Mouse (Mus musculus): ENCODE data around the gene Bmp6.

The Bmp6 gene

DNA sequence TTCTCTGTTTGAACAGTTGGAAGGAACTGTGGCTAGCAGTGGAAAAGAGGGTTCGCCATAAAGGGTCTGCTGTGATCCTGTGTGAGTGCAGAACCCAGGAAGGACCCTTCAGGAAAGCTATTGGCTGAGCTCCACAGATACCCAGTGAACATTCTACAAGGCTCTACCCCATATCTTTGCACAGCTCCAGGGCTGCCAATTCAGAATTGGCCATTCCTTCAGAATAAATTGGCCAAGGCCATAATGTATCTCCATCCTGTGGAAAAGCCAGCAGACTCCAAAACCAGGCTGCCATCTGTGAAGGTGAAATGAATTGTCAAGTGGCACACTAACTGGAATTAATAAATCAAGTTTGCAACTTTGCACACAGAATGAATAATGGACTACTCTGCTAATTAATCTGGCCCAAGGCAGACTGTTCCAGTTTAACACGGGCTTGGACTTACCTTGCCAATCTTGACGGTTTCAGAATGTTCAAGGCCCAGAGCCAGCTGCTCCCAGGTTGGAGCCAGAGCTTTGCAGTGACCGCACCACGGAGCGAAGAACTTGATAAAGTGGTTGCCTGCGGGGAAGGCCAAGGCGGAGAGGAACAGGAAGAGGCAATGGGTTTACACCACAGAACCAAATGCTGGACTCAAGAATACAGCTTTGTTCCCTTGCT is 164.9 kb downstream of the Bmp6 start:
- intact Hi-C loops (cut with DNase I), result no loop called here

DNA sequence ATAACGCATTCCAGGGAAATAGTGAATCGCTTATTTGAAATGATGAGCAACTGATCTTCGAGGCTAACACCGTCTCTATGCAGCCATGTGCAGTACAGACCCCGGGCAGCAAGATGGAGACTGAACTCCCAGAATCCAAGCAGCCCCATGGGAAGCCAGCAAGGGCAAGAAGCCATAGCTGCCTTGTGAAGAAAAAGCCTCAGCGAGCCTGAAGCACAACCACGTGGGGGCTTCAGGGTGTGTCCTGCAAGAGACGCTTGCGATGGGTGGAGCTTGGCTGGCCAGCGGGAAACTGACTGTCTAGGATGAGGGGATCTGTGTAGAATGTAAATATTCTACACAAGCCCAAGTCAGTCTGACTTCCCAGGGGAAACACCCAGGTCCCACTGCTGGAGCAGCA is 167.1 kb downstream of the Bmp6 start:
- intact Hi-C loops (cut with DNase I), result no loop called here

DNA sequence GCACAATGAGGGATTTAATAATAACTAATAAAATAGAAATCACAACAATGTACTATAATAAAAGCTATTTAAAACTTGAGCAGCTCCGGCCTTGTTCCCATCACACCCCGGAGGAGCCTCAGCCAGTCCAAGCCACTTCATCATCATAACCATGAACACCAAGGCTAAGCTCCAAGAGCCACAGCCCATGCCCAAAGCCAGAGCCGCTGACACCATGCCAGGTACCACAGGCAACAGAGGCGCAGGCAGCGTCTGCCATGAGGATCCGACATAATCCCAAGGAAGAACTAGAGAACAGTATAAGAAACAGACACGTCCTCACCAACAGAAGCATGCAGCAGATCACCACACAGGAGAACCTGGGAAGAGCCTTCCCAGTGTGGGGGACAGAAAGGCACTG is 169.0 kb downstream of the Bmp6 start:
- intact Hi-C loops (cut with DNase I), result no loop called here

DNA sequence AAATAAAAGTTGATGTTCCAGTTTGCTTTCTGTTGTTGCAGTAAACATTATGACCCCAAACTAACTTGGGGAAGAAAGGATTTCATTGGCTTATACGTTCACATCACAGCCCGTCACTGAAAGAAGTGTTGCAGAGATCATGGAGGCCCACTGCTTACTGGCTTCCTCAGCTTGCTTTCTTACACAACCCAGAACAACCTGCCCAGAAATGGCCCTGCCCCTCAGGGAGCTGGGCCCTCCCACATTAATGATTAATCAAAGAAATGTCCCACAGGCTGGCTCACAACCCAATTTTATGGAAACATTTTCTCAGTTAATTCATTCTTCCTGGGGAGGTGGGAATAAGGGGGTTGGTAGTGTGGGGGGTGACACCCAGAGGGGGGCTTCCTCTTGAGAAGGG is 170.5 kb downstream of the Bmp6 start:
- intact Hi-C loops (cut with DNase I), result no loop called here

DNA sequence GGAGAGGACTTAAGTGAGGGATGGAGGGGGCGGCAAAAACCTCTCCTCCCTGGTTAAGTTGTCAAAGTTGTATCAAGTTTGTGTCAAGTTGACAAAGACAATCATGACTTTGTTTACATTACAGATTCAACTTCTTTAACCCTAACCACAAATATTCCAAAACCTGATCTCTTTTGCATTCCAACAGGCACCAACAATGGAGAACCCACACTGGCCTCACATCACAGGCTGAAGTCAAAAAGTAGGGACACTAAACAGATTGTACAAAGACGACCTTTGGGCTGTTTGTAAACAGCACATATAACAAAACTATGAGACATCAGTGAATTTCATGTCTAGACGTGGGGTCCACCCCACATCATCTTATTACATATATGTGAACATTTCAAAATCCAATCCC is 170.9 kb downstream of the Bmp6 start:
- intact Hi-C loops (cut with DNase I), result no loop called here

DNA sequence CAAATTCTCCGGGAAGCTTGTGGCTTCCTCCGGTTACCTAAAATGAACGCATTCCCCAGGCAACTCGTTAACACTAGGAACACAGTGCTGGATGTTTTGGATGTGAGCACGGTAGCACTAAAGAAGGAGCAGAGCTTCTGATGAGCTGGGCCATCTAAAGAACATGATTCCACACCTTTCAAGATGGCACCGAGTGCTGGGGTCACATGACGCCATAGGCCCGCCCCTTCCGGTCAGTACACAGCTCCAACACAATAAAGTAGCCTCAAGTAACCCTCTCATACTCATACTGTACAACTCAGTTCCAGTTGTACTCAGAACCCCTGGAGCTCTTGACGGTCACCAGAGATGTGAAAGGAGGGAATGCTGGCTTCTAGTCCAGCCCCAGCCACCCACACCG is 171.7 kb downstream of the Bmp6 start:
- intact Hi-C loops (cut with DNase I), result no loop called here

DNA sequence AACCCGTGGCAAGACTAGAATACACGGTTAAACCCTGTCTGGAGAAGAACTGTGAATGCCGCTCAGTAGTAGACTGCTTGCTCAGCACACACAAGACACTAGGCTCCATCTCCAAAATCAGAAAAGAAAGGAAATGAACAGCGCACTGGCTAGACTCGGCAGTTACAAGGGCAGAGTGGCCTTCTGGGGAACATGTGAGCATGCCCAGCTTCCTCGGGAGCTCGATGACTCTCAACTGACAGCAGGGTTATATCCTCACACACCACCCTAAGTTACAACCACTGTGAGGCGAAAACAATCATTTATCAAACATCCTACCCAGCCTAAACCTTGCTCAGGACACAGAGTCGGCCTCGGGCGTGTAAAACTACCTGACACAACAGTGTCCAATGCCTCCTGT is 175.4 kb downstream of the Bmp6 start:
- intact Hi-C loops (cut with DNase I), result no loop called here

DNA sequence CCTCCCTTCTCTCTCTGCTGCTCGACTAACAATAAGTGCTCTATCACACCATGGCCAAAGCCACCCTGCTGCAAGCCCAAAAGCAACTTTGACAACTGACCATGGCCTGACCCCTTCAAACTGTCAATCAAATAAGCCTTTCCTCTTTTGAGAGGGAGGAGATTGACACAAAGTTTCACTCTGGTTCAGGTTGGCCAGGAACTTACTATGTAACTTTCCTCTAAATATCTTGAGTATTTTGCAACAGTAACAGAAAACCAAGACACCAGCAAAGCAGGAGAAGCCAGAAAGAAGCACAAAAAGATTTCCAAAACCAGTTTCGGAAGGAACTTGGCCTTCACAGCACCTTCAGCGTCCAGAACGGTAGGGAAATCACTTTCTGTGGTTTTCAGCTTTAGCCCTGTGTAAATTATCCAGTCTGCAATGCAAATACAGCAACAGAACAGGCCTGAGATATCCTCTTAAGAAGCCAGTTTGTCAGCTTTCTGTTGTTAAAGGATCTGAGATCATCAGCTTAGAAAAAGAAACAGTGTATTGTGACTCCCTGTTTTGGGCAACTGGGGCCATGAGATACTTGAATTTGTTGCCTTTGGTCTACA is 177.2 kb downstream of the Bmp6 start:
- intact Hi-C loops (cut with DNase I), result no loop called here

DNA sequence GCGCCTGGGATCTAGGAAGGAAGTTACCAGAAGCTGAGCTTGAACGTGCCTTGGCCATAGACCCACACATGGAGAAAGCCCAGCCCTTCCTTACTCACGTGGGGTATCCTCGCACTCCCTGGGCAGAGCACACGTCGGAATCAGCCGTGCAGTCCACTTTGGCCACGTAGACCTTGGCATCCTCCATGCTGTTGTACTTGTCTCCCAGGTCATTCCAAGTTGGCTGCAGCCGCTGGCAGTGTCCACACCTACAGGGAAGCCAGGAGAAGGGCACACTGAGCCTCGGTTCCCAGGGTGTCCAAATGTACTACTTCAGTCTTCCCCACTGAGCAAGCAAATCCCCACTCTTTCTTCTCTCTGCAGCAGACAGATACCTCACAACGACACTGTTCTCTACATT is 178.3 kb downstream of the Bmp6 start:
- intact Hi-C loops (cut with DNase I), result no loop called here

DNA sequence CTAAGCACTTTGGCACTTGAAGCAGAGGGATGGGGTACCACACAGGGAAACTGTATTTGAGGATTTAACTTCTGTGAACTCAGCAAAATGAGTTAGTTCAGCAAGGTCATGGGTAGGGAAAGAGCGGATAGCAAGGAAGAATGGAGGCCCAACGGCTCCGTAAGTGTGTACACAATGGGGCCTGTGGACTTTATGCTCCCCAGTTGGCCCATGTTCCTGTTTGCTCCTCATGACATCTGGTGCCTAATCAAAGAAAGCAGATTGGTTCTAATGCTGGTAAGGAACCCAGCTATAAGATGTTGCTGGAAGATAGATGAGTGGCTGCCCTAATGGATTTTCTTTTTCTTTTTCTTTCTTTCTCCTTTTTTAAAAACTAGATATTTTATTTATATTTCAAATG is 180.4 kb downstream of the Bmp6 start:
- intact Hi-C loops (cut with DNase I), result no loop called here

DNA sequence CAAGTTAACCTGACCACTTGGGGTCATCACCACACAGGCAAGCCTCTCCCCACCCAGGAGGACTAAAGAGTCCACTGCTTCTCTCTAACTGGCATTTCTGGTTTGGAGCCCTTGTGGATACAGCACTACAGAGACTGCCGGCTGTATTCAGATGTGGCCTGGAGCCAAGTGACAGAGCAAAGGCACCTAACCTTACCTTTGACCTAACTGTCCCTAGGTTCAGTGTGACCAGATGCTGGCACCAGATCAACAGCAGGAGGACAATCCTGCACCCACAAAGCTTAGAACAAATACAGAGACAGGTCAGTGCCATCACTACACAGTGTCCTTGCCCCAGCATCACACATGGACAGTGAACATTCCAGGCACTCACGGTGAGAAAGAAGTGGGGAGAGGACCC is 181.2 kb downstream of the Bmp6 start:
- intact Hi-C loops (cut with DNase I), result no loop called here

DNA sequence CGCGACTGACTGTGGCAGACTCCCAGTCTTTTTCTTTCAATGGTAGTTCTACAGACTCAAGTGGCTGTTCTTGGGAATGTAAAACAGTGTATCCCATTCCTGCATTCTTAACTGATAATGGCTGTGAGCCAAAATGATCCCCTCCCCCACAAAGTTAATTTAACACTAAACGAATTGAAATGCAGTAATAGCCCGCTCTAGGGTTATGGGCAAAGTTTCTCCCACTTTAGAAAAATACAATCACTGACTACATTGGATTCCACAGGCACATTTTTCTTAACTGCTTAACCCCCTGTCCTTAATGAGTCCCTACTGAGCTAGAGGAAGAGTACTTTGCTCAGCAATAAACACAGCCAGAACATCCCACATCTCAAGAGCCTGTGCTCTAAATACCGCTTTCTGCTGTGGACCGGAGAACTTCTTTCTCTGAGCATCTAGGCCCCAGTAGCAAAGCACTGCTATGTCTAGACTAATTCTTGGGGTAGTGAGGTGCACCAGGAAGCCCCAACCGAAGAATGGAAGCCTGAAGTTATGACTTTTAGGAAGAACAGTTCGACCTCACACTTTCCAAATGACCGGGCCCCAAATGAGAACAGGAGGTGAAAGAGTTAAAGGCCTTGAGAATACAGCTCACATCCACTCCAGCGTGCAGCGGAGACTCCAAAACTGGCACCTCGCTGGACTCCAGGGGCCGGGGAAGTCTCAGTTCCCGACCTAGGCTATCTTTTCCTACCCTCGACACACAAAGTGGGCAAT is 182.3 kb downstream of the Bmp6 start:
- intact Hi-C loops (cut with DNase I), result no loop called here

DNA sequence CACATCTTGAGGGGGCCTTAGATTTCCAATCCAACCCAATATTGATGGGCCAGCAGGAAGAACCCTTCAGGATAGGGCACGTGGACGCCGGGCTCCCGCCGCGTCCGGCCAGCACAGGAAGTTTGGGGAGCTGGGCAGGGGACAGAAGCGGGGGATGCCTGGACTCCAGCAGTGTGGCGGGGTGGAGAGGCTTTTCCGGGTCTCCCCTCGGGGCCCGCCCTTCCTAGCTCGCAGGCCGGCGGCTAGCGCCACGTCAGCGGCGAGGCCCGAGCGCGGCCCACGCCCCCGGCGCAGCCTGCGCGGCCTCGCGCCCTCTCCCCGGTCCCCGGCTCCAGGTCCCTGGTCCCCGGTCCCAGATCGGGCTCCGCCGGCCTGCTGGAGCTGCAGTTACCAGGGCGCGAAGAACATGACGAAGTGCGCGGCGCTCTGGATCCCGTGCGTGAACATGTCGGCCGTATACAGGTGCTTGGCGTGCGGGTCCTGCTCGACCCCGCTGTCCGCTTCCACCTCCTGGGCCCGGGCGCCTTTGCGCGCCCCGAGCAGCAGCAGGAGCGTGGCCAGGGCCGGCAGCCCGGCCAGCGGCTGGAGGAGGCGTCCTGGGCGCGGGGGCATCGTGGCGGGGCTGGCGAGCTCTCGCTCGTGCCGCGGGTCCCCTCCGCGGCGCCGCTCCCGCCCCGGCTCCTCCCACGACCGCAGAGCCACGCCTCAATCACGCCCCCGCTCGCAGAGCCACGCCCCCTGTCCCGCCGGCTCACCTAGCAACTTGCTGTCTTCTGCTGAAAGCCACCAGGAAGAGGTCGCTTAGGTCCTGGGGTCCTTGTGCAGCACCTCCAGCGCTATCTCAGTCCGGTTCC is 183.1 kb downstream of the Bmp6 start:
- intact Hi-C loops (cut with DNase I), result no loop called here

DNA sequence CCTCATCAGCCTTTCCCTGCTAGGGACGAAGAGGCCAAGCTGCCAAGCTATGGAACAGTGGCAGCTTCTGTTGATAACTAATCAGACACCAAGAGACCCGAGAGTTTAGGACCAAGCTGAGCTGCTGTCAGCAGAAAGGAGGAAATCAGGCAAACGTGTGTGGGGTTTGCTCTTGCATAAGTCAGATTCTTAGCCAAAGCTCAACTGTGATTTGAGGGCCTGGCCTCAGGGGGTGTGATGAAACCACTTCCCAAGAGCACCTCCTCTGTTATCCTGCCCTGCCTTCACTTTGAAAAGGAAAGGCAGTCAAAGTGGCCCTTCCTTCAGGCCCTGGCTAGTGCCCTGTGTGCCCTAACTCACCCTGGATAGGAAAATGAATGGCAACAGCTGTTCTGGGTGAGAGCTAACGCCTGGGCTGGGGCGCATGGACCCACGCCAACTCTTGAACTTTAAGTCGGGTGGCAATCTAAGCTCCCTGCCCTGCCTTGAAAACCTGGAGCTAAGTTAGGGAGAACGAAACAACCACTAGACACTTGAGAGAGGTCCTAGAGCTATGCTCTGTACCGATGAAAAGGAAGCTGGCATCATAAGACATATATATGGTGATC is 183.9 kb downstream of the Bmp6 start, which contains the start of gene Txndc5:
Gene Txndc5 (minus strand): TSS at position 138 of the 608 bp plus-strand sequence.
- intact Hi-C loops (cut with DNase I), result no loop called here

DNA sequence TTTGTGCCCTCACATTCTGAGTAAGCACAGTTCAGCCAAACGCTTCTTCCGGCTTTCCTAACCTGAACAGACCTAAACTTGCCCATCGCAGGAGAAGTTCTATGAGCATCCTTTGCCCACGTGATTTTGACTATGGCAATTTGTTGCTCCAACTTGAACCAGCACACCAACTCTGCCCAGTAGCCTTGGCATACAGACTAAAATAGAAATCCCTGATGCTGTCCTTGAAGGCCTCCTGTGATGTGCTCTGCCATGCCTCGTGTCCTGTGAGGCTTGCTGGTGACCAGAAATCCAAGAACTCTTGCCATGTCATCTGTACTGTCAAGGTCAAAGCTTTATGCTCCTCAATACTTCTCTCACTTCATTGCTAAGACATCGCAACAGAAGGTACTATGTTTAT is 184.7 kb downstream of the Bmp6 start:
- intact Hi-C loops (cut with DNase I), result no loop called here

DNA sequence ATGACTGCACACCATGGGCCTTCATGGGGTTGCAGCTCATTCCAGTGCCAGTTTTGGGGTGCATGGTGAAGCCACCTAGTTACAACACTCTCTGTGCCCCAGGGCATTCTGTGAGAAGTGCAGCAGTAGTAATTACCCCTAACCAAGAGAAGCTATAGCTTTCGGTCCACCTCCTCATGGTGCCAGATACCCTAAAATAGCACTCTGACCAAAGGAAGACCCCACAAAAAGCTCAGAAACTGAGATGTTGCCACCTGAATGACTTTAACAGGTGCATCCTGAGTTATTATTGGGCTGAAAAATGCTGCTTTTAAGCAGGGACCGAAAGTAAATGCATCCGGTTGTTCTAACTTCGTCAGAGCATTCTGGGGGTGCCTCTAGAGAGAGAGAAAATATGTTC is 186.6 kb downstream of the Bmp6 start:
- intact Hi-C loops (cut with DNase I), result loop anchor here (5.0 kb wide), 1 partner anchor 46 kb away; no protein-coding TSS in a partner anchor

DNA sequence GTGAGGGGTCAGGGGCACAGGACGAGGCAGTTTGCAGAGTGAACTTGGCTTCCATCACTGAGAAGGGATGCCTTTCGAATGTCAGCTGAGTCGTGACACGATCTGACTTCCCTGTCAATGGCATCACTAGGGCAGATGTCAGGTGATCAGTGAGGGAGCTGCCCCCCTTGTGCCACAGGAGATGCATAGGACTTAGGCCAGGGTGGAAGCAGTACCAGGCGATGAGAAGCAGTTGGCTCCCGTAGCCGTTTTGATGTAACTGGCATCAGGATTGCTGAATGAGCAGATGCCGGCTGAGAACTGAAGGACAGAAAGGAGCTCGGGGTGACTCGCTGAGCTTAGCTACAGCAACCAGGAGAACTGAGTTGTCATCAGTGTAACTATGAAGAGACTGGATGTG is 188.6 kb downstream of the Bmp6 start:
- intact Hi-C loops (cut with DNase I), result loop anchor here (5.0 kb wide), 1 partner anchor 44 kb away; no protein-coding TSS in a partner anchor

DNA sequence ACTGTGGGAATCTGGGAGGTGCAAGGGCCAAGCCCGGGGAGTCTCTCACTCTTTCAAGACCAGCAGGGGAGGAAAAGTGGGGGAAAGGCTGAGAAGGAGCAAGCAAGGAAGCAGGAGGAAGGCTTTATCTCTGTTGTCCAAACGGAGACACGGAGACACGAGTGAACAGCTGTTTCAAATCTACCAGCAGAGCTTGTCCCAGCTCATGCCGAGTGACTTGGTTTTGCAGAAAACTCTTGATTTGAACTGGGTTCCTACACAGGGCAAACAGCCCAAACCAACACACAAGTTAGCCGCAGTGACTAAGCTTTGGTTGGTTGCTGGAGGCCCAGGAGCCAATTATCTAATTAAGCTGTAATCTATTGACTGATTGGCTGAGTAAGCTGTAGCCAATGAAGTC is 189.1 kb downstream of the Bmp6 start:
- intact Hi-C loops (cut with DNase I), result loop anchor here (5.0 kb wide), 1 partner anchor 43 kb away; no protein-coding TSS in a partner anchor

DNA sequence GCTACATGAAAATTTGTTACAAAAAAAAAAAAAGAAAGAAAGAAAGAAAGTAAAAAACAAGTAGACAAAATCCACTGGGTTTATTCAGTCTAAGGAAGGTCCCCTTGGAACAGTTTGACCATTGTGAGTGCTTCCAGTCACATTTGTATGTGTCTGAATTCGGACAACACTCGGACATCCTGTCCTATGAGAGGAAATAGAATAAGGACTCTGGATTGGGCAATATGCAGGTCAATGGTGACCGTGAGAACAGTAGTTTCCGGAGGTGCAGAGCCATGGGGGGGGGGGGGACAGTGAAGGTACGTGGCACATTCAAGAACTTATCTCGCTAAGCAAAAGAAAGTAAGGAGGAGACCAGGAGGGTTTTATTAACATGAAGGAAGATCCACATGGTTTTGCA is 189.8 kb downstream of the Bmp6 start:
- intact Hi-C loops (cut with DNase I), result loop anchor here (5.0 kb wide), 1 partner anchor 43 kb away; no protein-coding TSS in a partner anchor

DNA sequence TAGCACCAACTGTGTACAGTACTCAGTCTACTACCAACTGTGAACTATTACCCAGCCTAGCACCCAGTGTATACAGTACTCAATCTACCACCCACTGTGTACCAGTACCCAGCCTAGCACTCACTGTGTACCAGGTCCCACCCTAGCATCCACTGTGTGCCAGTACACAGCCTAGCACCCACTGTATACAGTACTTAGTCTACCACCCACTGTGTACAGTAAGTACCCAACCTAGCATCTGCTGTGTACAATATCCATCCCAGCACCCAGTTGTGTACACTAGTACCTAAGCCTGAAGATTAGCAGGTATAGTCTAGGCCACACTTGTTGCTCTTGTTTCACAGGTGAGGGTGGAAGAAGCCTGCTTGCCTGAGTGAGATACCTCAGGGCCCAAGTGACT is 192.6 kb downstream of the Bmp6 start:
- intact Hi-C loops (cut with DNase I), result no loop called here
